Mouse (Mus musculus) cerebellum, adult 18-20 months (tissue): Measurements from ENCODE around the gene Adgrg6.

ENCODE experiments used
- DNase-seq, 2 experiments: peaks; one replicate each; pipeline ENCODE4 v3.0.0; 2021

The Adgrg6 gene

GRCm38 (mm10) chr10:14544941-14545717 lies at the start of gene Adgrg6:
Gene Adgrg6 (minus strand): TSS chr10:14545659.
- peak in 1 of 2 experiments; percentile 4 for DNase-seq

GRCm38 (mm10) chr10:14592215-14592614 lies 46.8 kb upstream of the Adgrg6 start:
- no peak for DNase-seq

GRCm38 (mm10) chr10:14590816-14591215 lies 45.4 kb upstream of the Adgrg6 start:
- no peak for DNase-seq

GRCm38 (mm10) chr10:14589667-14590066 lies 44.2 kb upstream of the Adgrg6 start:
- DNase-seq = no peak

- no peak for DNase-seq
These were observed 38.0 kb upstream of the Adgrg6 start for GRCm38 (mm10) chr10:14583496-14583895.

- no peak for DNase-seq
These were observed 28.8 kb upstream of the Adgrg6 start for GRCm38 (mm10) chr10:14574255-14574654.

GRCm38 (mm10) chr10:14571143-14571542 lies 25.7 kb upstream of the Adgrg6 start:
- no peak for DNase-seq

- DNase-seq = no peak
These were observed 25.2 kb upstream of the Adgrg6 start for GRCm38 (mm10) chr10:14570616-14571015.

GRCm38 (mm10) chr10:14546111-14546551 lies 672 bp upstream of the Adgrg6 start:
- no peak for DNase-seq

- DNase-seq = no peak
These were observed 885 bp downstream of the Adgrg6 start for GRCm38 (mm10) chr10:14544608-14544940.

GRCm38 (mm10) chr10:14543511-14544067 lies 1.9 kb downstream of the Adgrg6 start:
- no peak for DNase-seq

GRCm38 (mm10) chr10:14537102-14537501 lies 8.4 kb downstream of the Adgrg6 start:
- DNase-seq = no peak

GRCm38 (mm10) chr10:14531090-14531489 lies 14.4 kb downstream of the Adgrg6 start:
- DNase-seq = no peak

GRCm38 (mm10) chr10:14530670-14531069 lies 14.8 kb downstream of the Adgrg6 start:
- no peak for DNase-seq

GRCm38 (mm10) chr10:14527765-14528164 lies 17.7 kb downstream of the Adgrg6 start:
- no peak for DNase-seq

- DNase-seq = no peak
These were observed 22.7 kb downstream of the Adgrg6 start for GRCm38 (mm10) chr10:14522729-14523128.

- no peak for DNase-seq
These were observed 24.4 kb downstream of the Adgrg6 start for GRCm38 (mm10) chr10:14520912-14521675.

GRCm38 (mm10) chr10:14517909-14518308 lies 27.6 kb downstream of the Adgrg6 start:
- no peak for DNase-seq

- DNase-seq = no peak
These were observed 33.4 kb downstream of the Adgrg6 start for GRCm38 (mm10) chr10:14511904-14512663.

- no peak for DNase-seq
These were observed 34.3 kb downstream of the Adgrg6 start for GRCm38 (mm10) chr10:14511157-14511556.

GRCm38 (mm10) chr10:14495658-14496057 lies 49.8 kb downstream of the Adgrg6 start:
- no peak for DNase-seq

- DNase-seq = no peak
These were observed 50.3 kb downstream of the Adgrg6 start for GRCm38 (mm10) chr10:14495204-14495603.

GRCm38 (mm10) chr10:14491838-14492237 lies 53.6 kb downstream of the Adgrg6 start:
- DNase-seq = no peak
